Mouse (Mus musculus): ENCODE measurements at regions not wholly inside any gene's neighbourhood (a gene's known extent, or its start where the extent isn't known, plus 50 kb on each side); places are given as distances from the start of the nearest gene placed in this dataset.

DNA sequence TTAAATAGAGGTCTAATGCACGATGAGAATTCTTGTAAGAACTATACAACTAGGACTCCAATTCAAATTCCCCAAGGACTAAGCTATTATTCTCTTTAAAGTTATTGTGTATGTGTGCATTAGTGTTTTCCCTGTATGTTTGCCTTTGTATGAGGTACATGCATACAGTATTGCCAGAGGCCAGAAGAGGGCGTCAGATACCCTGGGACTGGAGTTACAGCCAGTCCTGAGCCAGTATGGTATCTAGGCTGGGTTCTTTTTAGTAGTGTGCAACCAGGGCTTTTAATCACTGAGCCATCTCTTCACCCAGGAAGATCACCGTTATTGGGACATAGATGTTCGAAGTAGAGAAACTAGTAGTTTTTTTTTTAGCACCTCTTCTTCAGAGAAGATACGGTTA, 154.2 kb upstream of the Esrrg start:
- ATAC-seq (ENCODE audit: insufficient number of reproducible peaks, low FRiP score): no peak
- Histone ChIP-seq H3K36me3 (no peaks in the 10 kb centered on the region), H3K9me3 (replicated peaks) (no peaks in the 10 kb centered on the region), H3K4me3 (no peak overlapping the region), H3K27me3 (replicated peaks) (no peaks in the 10 kb centered on the region), H3K4me2 (no peak overlapping the region), H3K27ac (ENCODE audit: poor library complexity, severe bottlenecking) (no peak overlapping the region), H3K4me1 (replicated peaks) (no peaks in the 10 kb centered on the region), H3K9ac (no peak overlapping the region)
- 65% methylated on average over 5 of the region's 5 CpGs for WGBS

DNA sequence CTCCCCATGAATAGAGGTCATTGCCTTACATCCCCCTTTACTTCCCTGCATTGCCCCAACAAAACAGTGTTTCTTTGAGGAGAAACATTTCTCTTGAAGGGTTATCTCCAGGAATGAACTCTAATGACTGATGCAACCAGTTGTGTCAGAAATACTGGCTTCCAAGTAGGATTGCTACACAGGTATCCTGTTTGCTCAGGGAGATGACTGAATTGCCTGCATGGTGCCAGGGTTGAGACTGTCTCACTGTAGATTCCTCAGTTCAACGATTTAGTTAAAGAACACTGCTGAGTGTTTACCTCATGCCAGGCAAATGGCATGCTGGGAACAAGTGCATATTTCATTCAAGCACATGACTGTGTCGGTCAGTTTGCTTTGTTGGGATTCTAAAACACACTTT, 123.8 kb upstream of the Esrrg start:
- H3K27ac ChIP-seq (ENCODE audit: poor library complexity, severe bottlenecking): no peak overlapping the region
- no peak for ATAC-seq (ENCODE audit: insufficient number of reproducible peaks, low FRiP score)
- H3K4me3 ChIP-seq: no peak overlapping the region
- no peaks in the 10 kb centered on the region for H3K27me3 ChIP-seq (replicated peaks)
- no peaks in the 10 kb centered on the region for H3K4me1 ChIP-seq (replicated peaks)
- no peak overlapping the region for H3K4me2 ChIP-seq
- H3K9me3 ChIP-seq (replicated peaks): no peaks in the 10 kb centered on the region
- WGBS: 69% methylated on average over 2 of the region's 2 CpGs
- no peaks in the 10 kb centered on the region for H3K36me3 ChIP-seq
- H3K9ac ChIP-seq: no peak overlapping the region

DNA sequence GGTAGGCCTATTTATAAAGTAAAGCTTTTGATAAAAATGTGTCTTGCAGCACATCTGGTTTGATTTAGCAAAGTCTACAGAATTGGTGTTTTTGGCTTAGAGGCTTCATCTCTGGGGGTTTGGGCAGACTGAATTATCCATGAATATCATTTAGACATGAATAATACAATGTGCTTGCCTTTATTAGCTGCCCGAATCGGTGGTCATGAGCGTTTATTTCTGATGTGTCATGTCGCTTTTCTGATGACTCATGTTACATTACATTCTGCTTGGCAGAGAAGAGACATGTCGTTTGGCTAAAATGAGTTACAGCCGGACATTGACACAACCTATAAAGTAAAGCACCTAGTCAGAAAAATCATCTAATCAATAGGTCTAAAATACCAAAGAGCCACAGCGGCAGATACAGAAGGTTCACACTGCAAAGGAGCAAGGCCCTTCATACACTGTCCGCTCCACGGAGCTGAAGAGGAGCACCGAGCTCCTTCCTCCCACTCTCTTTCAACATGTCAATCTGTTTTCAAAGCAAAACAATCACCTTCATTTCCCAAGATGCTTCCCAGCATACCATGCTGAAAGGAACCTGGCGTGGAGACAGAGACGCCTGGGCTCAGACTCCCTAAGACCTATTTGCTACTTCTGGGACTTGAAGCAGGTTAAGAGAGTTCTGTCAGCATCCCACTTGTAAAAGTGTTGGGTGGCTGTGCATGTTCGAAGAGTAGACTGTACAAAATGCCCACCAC, 120.5 kb upstream of the Esrrg start:
- WGBS: 68% methylated on average over 13 of the region's 13 CpGs
- Histone ChIP-seq H3K4me2 (no peak overlapping the region), H3K9me3 (replicated peaks) (no peaks in the 10 kb centered on the region), H3K4me3 (no peak overlapping the region), H3K36me3 (no peaks in the 10 kb centered on the region), H3K9ac (no peak overlapping the region), H3K4me1 (replicated peaks) (no peaks in the 10 kb centered on the region), H3K27ac (ENCODE audit: poor library complexity, severe bottlenecking) (no peak overlapping the region), H3K27me3 (replicated peaks) (no peaks in the 10 kb centered on the region)
- no peak for ATAC-seq (ENCODE audit: insufficient number of reproducible peaks, low FRiP score)

DNA sequence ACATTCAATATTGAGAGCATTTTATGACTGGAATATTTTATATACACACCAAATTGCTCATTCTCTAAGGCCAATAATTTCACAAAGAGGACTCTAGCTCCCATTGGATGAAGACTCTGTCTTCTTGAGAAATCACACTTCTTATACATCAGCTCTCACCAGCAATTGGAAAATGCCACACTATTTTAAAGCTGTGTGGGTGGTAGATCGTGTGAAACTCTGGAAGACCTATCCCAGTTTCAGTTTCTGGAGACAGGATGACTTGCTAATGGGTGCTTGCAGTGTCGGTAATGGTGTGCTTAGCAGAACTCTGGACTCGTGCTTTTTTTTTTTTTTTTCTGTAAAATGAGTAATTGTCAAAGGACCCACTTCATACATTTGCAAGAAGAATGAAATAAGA, 119.1 kb upstream of the Esrrg start:
- Histone ChIP-seq H3K4me1 (replicated peaks) (no peaks in the 10 kb centered on the region), H3K27ac (ENCODE audit: poor library complexity, severe bottlenecking) (no peak overlapping the region), H3K9ac (no peak overlapping the region), H3K4me2 (no peak overlapping the region), H3K27me3 (replicated peaks) (no peaks in the 10 kb centered on the region), H3K9me3 (replicated peaks) (no peaks in the 10 kb centered on the region), H3K4me3 (no peak overlapping the region), H3K36me3 (no peaks in the 10 kb centered on the region)
- no peak for ATAC-seq (ENCODE audit: insufficient number of reproducible peaks, low FRiP score)
- 70% methylated on average over 3 of the region's 3 CpGs for WGBS

DNA sequence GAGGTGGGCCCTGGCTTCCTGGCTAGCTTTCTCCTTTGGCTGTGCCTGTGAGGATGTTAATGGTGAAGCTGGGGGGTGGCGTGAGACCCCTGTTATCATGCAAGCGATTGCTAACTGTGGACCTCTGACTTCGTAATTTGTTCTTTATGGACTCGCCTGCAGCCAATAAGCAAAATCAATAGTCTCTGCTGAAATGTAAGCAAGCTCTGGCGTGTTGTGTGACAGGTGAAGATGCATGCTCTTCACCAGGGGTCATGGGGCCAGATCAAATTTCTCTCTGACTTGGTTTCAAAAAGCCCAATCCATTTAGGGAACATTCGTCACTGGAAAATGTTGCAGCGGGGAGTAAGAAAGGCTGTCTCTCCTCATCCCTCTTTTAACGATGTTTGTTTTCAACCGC, 103.2 kb upstream of the Esrrg start:
- ATAC-seq (ENCODE audit: insufficient number of reproducible peaks, low FRiP score): no peak
- H3K9me3 ChIP-seq (replicated peaks): no peaks in the 10 kb centered on the region
- no peaks in the 10 kb centered on the region for H3K27me3 ChIP-seq (replicated peaks)
- no peak overlapping the region for H3K4me3 ChIP-seq
- H3K27ac ChIP-seq (ENCODE audit: poor library complexity, severe bottlenecking): no peak overlapping the region
- no peak overlapping the region for H3K9ac ChIP-seq
- no peaks in the 10 kb centered on the region for H3K36me3 ChIP-seq
- peaks cover 5% of the 10 kb centered on the region for H3K4me1 ChIP-seq (replicated peaks)
- WGBS: 69% methylated on average over 9 of the region's 9 CpGs
- no peak overlapping the region for H3K4me2 ChIP-seq

DNA sequence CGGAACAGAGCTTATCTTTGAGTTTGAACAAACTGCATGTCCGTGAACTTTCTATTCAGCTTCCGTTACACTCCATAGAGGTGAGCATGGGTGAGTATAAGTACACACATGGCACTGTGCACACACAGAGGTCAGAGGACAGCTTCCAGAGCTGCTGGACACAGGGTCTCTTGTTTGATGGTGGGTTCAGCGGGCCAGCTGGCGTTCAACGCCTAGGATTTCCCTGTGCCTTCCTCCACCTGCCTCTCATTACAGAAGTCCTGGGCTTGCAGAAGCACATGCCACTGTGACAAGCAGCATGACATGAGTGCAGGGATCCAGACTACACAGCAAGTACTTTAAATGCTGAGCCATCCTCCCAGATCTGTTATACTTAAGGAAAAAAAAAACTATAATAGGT, 101.4 kb upstream of the Esrrg start:
- Histone ChIP-seq H3K36me3 (no peaks in the 10 kb centered on the region), H3K9me3 (replicated peaks) (no peaks in the 10 kb centered on the region), H3K4me1 (replicated peaks) (no peaks in the 10 kb centered on the region), H3K4me2 (no peak overlapping the region), H3K4me3 (no peak overlapping the region), H3K9ac (no peak overlapping the region), H3K27me3 (replicated peaks) (no peaks in the 10 kb centered on the region; the same call in 1 of the 2 replicates), H3K27ac (ENCODE audit: poor library complexity, severe bottlenecking) (no peak overlapping the region)
- 77% methylated on average over 6 of the region's 6 CpGs for WGBS
- no peak for ATAC-seq (ENCODE audit: insufficient number of reproducible peaks, low FRiP score)

DNA sequence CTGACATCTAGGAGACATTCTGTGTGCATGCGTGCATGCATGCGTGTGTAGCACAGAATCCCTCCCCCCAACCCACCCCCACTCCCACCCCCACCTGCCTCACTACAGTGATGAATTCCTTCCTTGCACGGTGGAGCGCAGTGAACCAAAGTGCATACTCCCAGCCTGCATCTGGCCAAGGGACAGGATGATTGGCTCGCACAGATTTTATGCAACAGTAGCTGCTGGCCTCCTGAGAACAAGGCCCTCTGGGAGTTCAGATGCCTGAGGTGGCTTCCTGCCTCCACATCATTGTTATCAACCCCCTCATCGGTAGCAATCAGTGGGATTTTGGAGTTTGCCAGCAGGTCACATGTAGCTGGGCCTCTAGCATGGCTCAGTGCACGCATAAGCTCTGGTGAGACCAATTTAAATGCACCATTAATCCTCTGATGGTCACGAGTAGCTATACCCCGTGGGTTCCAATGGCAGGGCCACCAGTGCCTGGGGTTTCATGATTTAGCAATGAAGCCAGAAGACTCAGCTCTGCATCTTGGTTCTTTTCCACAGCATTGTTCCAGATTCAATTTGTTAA, 77.2 kb upstream of the Esrrg start:
- 85% methylated on average over 9 of the region's 9 CpGs for WGBS
- Histone ChIP-seq H3K36me3 (no peaks in the 10 kb centered on the region), H3K27me3 (replicated peaks) (no peaks in the 10 kb centered on the region), H3K27ac (ENCODE audit: poor library complexity, severe bottlenecking) (no peak overlapping the region), H3K9ac (no peak overlapping the region), H3K4me3 (no peak overlapping the region), H3K4me2 (no peak overlapping the region), H3K9me3 (replicated peaks) (no peaks in the 10 kb centered on the region), H3K4me1 (replicated peaks) (no peaks in the 10 kb centered on the region)
- no peak for ATAC-seq (ENCODE audit: insufficient number of reproducible peaks, low FRiP score)

DNA sequence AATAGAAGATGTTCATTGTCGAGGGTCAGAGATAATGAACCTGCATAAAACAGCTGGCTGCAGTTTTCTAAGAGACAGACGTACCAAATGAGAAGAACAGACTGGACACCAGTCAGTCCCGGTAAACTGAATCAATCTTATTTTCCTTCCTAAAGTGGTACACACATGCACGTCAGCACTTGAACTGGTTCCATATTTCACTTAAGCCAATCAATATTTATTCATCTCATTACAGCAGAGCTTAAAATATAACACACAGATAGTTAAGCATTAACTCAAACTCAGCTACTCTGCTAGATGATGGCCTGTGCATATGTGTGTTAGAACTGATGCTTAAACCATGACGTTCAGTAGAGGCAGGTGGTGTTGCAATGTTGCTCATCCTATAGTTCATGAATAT, 72.3 kb upstream of the Esrrg start:
- Histone ChIP-seq H3K4me2 (no peak overlapping the region), H3K9me3 (replicated peaks) (no peaks in the 10 kb centered on the region), H3K4me1 (replicated peaks) (no peaks in the 10 kb centered on the region), H3K9ac (no peak overlapping the region), H3K27ac (ENCODE audit: poor library complexity, severe bottlenecking) (no peak overlapping the region), H3K36me3 (no peaks in the 10 kb centered on the region), H3K27me3 (replicated peaks) (no peaks in the 10 kb centered on the region), H3K4me3 (no peak overlapping the region)
- no peak for ATAC-seq (ENCODE audit: insufficient number of reproducible peaks, low FRiP score)
- 77% methylated on average over 5 of the region's 5 CpGs for WGBS

DNA sequence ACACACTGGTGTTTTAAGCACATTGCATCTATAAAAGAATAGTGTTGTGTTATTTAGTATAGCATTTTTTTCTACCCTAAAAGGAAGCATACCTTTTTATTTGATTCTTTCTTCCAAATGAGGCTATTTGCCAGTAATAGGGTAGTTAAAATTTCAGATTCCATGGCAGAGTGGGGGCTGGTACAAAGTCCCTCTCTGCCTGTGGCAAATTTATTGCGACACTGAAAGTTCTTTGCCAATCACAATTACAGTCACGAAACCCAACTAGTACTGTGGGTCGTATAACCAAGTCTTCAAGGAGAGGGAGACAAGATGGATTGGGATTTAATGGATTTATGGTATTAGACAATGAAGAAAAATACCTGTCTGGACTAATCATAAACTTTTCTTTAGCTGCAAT, 51.9 kb upstream of the Esrrg start:
- H3K9ac ChIP-seq: no peak overlapping the region
- H3K4me1 ChIP-seq (replicated peaks): no peaks in the 10 kb centered on the region
- H3K36me3 ChIP-seq: no peaks in the 10 kb centered on the region
- no peak for ATAC-seq (ENCODE audit: insufficient number of reproducible peaks, low FRiP score)
- no peak overlapping the region for H3K27ac ChIP-seq (ENCODE audit: poor library complexity, severe bottlenecking)
- H3K9me3 ChIP-seq (replicated peaks): no peaks in the 10 kb centered on the region
- WGBS: 87% methylated on average over 3 of the region's 3 CpGs
- no peak overlapping the region for H3K4me3 ChIP-seq
- no peaks in the 10 kb centered on the region for H3K27me3 ChIP-seq (replicated peaks)
- no peak overlapping the region for H3K4me2 ChIP-seq

All from heart, embryonic 12.5 days (tissue).